Mouse (Mus musculus) brain, embryonic 14.5 days (tissue): Measurements from ENCODE around the gene Ocm.

Experiments used
- CTCF ChIP-seq: fragments of 200-500 bp; IDR thresholded peaks from 2 replicates; pipeline ENCODE4 v1.5.1; 2012; ENCODE audit warnings: inconsistent platforms, mild to moderate bottlenecking, moderate library complexity, borderline replicate concordance; ENCODE audit not compliant: insufficient read depth, insufficient read length; ENCODE audit errors: extremely low read depth
- POLR2A ChIP-seq: fragments of 200-500 bp; IDR thresholded peaks from 2 replicates; pipeline ENCODE4 v1.6.1; 2012; ENCODE audit warnings: mild to moderate bottlenecking, inconsistent platforms, borderline replicate concordance; ENCODE audit not compliant: poor library complexity, insufficient read depth, insufficient read length, severe bottlenecking; ENCODE audit errors: extremely low read depth

DNA sequence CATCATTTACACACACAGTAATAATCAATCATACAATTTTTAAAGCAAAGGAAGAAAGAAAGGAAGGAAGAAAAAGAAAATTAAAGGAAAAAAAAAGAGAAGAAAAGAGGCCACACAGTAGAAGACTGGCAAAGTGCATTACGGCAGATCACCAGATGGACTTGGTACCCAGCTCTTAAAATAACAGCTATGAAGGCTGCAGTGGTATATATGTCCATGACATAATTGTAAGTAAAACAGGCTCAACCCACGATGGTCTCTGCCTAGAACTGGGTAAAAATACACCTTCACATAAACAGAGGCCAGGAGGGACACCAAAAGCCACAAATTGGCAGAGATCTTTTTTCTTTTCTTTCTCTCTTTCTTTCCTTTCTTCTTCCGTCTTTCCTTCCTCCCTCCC lies 23.4 kb upstream of the Ocm start:
- TF ChIP-seq CTCF (no peak), POLR2A (no peak)
